Mouse (Mus musculus) right cerebral cortex, postnatal 36 days (tissue): Measurements from ENCODE around the gene Pum3.
"Not testable (repeated sequence)": the region's sequence is repeated elsewhere in the genome, so short reads cannot be mapped to it uniquely, and the experiment has no call there.

ENCODE experiments used
- DNase-seq, 2 experiments: peaks; one replicate each; pipeline ENCODE4 v3.0.0; 2022; ENCODE audit warnings: low spot score in 2 of 2, mixed read lengths in 1 of 2

The Pum3 gene

DNA sequence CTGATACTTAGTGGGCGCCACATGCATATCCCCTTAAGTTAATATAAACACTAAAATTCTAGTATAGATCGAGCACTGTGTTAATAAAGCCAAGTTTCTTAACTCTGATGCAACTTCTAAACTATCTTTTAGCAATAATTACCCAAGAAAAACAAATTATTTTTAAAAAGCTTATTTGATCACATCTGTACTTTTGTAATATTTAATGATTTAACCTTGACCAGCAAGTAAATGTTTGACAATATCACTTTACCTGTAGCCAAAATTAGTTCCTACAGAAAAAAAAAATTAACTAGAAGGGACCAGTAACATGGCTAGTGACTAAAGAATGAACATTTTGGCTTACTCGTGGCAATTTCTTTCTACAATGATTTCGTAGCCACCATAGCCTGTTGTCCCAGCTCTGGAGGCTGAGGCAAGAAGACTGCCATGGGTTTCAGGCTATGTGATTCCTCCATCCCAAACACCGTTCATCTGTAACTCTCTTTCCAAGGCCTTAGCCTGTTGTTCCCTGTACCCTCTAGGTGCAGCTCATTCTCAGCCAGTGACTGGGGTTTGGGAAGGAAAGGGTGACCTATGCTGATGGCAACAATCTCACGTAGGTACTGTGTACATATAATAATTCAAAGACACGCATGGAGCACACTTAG lies 35.2 kb downstream of the Pum3 start:
- no peak for DNase-seq

DNA sequence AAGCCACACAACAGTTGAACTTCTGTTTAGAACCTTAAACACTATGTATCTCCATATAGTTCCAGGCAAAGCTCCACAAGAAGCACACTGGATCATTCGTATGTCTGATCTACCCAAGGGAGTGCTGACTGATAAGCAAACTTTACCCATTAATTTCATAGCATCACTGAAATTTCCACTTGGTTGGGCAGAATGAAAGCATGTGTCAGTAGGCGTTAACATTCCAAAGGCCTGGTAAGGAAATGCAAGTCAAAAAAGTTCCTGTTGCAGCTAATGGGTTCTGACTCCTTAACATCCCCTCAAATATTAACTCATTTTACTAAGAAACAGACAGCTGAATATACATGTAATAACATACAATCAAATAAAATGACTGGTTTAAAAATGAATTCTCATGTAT lies 37.2 kb downstream of the Pum3 start:
- no peak for DNase-seq

DNA sequence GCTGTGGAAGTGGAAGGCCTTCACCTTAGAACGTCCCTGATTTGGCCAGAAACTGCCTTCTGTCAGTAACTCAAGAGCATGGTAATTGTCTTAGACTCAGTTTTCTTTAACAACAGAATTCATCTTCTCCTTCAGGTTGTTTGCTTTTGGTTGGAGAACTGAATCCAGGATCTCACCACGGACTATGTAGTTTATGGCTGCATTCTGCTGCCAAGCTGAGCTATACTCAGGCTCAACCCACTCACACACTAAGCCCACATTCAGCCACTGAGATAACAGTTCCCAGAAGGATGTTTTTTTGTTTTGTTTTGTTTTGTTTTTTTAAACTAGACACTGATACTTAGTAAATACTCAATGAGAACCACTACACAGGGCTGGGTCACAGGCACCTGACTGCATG lies 38.3 kb downstream of the Pum3 start:
- DNase-seq: no peak

GRCm38 (mm10) chr19:27389566-27389965 lies 40.1 kb downstream of the Pum3 start:
- DNase-seq: not testable (repeated sequence)

DNA sequence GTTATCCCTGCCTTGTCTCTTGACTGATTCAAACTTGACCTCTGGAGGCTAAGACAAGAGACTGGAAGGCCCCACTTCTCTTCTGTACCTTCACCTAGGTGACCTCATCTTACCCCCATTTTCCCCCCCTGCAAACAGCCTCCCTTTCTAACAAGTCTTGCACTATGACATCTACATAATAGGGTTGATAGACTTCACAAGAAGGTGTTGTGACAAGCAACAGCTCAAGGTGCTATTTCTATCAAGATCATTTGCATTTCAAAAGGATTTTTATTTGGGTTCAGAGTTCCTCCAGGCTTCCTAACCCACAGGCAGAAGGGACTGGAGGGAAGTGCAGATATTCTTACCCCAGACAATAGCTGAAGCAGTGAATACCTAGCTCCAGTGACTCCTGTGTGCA lies 44.3 kb downstream of the Pum3 start:
- no peak for DNase-seq

DNA sequence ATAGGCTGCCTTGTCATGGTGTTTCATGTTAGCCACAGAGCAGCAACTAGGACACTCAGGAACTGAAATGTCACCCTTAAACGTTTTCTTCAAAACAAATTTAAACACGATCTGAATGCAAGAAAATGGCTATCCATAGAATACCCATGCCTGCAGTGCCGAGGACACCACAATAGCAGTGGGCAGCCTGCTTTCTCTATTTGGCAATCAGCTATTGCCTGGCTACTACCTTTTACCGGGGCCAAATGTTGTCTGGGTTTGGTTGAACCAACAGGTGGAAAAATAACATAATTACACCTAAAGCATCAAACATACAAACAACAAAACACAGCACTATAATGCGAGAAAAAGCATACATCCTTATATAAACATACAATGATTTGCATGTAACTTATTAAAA lies 46.4 kb downstream of the Pum3 start:
- no peak for DNase-seq

- DNase-seq: no peak
Observed at GRCm38 (mm10) chr19:27382131-27382530, 47.5 kb downstream of the Pum3 start.

GRCm38 (mm10) chr19:27379712-27380401 lies 49.8 kb downstream of the Pum3 start:
- DNase-seq: no peak

GRCm38 (mm10) chr19:27370784-27371183 lies 58.8 kb downstream of the Pum3 start:
- no peak for DNase-seq

- no peak for DNase-seq
Observed at GRCm38 (mm10) chr19:27370174-27370573, 59.5 kb downstream of the Pum3 start.

DNA sequence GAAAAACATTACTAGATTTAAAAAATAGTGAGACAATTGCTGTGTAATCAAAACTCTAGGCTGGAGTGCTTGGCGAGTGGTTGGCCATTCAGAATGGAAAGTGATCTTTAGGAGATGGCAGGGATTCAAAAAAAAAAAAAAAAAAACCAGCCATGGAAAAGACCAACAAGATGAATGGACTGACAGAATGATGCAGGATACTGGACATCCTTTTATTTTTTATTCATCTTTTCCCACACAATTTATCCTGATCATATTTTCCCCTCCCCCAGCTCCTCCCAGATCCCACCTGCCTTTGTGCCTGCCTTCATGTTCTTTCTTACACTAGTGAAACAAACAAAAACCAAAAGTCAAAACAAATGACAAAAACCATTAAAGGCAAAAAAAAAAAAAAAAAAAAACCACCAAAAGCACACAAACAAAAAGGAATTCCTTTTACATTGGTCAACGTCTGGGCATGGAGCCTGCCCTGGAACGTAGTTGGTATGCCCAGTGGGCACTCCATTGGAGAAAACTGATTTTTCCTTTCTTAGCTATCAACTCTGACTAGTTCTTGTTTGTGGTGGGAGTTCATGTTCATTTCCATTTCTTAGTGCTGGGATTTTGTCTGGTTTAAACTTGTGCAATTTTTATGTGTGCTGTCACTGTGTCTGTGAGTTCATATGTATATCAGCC lies 60.0 kb downstream of the Pum3 start:
- no peak for DNase-seq

- no peak for DNase-seq
Observed at GRCm38 (mm10) chr19:27366113-27366746, 63.4 kb downstream of the Pum3 start.

DNA sequence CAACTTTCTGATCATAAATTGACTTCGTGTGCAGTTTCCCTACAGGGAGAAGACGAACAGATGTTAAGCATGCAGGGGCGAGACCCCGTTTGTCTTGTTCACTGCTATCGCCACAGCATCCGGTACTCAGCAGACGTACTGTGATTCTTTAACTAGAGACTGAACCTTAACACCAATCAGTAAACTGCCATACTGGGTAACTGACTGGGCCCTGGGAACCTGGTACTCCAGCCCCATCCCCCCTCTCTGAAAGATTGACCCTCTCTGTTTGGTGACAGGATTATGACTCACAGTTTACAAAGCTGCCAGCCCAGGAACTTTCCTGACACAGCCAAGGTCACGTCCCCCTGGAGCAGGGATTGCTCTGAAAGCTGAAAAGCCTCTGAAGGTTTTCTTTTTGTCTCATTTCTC lies 65.1 kb downstream of the Pum3 start:
- DNase-seq: no peak

DNA sequence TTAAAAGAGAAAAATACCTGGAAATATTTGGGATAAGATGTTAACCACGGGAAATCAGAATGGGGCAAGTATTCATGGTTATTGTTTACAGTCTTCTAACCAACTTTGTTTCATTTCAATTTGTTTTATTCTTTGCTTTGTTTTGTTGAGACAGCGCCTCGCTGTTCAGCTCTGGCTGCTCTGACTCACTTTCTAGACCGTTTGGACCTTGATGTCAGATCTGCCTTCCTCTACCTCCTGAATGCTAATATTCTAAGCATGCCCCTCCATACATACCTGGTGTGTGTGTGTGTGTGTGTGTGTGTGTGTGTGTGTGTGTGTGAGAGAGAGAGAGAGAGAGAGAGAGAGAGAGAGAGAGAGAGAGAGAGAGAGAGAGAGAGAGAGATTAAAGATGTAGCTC lies 65.7 kb downstream of the Pum3 start:
- DNase-seq: no peak

DNA sequence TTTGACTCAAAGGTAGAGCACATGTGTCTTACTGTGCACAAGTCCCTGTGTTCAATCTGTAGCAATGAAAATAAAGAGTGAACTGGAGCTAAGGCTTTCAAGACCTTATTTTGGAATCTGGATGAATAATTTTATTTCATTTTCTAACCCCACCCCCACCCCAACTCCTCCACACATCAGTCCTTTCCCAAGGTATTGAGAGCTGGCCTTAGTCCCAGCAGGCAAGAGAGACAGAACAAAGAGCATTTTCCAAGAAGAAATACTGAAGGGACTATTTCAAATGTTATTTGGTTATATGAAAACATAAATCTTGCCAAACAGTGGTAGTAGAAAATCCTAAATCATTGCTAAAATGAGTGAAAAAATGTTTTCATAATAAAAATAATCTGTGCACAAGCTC lies 69.2 kb downstream of the Pum3 start:
- DNase-seq: no peak

DNA sequence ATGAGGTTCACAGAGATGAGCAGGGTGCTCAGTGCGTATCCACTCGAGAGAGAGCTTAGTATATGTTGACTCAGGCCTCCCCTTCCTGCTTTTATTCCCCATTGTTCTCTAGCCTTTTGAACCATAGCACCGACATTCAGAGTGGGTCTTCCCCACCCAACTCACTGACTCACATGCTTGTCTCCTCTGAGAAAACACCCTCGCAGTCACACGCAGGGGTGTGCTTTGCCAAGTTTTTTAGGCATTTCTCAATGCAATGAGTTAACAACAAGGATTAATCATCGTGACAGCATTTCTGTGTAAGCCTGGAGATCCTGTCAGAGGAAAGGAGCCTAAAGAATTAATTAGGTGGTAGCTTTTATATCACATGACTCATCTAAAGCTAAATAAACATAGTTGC lies 77.9 kb downstream of the Pum3 start:
- peak; percentile 12 to 36 for DNase-seq

DNA sequence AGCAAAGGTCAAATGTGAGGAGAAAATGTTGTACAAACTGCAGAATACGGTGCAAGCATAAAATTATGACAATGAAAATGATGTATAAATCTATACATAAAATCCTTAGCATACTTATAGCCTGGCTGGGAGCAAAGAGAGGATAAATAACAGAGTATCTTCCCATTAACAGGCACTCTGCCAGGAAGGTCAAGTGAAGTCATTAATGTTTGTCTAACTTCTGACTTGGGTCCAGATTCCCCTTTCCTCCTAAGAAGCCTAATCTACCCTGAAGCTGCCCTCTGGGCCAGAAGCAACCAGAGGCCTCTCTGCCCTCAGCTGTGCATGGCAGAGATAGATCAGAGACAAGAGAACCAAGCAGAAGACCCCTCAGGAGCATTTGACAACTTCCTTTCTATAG lies 83.1 kb downstream of the Pum3 start:
- no peak for DNase-seq
